ENCODE assay signal across 14 mouse cellular contexts in the genomic region with DNA sequence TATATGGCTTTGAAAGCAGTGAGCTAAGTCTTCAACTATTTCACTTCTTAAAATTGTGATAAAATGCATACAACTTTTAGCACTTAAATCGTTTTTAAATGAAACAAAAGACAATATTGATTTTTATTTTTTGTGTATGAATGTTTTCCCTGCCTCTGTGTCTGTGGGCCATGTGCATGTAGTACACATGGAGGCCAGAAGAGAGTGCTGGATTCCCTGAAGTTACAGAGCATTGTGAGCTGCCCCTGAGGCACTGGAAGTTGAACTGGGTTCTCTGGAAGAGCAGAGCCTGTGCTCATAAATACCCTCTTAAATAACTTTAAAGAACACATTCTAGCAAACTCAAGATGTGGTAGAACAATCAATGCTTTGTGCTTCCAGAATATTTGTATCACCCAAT.
A peak's percentile ranks its signal among the peaks of the same experiment; 100 is the strongest.
DNase-seq lines count a peak whose midpoint lies in the region; ATAC-seq and TF ChIP-seq lines count a peak whose summit lies in the region.
"Had no signal": no experiment of that assay in that cellular context is flagged by ENCODE, and none has a peak within 500 bp of the region (broad histone marks: within the 10 kb centered on the region; RNA-seq: fewer than 3 reads in every experiment).

No protein-coding gene starts in this region.

- no peak for ATAC-seq in forebrain, postnatal 0 days
- ATAC-seq in forebrain, embryonic 16.5 days, result no peak
- ATAC-seq in neural tube, embryonic 11.5 days (ENCODE audit: insufficient read depth, low FRiP score, low TSS enrichment), result no peak

- no peak for DNase-seq in forebrain, postnatal 0 days
- DNase-seq in layer of hippocampus, adult 2 months (ENCODE audit: low spot score in 2 of 2), result no peak
- DNase-seq in layer of hippocampus, adult 9-11 months, result no peak
- DNase-seq in neural tube, embryonic 11.5 days (ENCODE audit: low spot score), result peak; percentile 12
- no peak for DNase-seq in neural tube, embryonic 10.5 days (ENCODE audit: extremely low spot score, low spot score)
- DNase-seq in adrenal gland, adult (ENCODE audit: inconsistent age in 2 of 2, low spot score in 1 of 2), result no peak
- DNase-seq in adrenal gland, postnatal 10 days, result no peak
- DNase-seq: cerebellum, adult 9-10 months; kidney, adult 8-10 months; spleen, adult 18-20 months; thymus, adult 18-20 months had no signal

- H3K9me3 ChIP-seq in forebrain, postnatal 0 days (ENCODE audit: low read length), result no peaks in the 10 kb centered on the region
- no peaks in the 10 kb centered on the region for H3K9me3 ChIP-seq in forebrain, embryonic 16.5 days (ENCODE audit: control insufficient read depth, low read length)
- H3K9me3 ChIP-seq in neural tube, embryonic 11.5 days (ENCODE audit: control insufficient read depth, low read length), result no peaks in the 10 kb centered on the region
- H3K9me3 ChIP-seq: midbrain, embryonic 10.5 days; neural tube, embryonic 12.5 days had no signal

- H3K4me2 ChIP-seq in forebrain, postnatal 0 days (ENCODE audit: low read depth), result no peak overlapping the region
- H3K4me2 ChIP-seq in forebrain, embryonic 16.5 days (ENCODE audit: low read length), result no peak overlapping the region
- H3K4me2 ChIP-seq in neural tube, embryonic 11.5 days (ENCODE audit: low read depth), result no peak overlapping the region
- H3K4me2 ChIP-seq: neural tube, embryonic 12.5 days had no signal

- H3K9ac ChIP-seq in forebrain, postnatal 0 days, result no peak overlapping the region
- no peak overlapping the region for H3K9ac ChIP-seq in forebrain, embryonic 16.5 days (replicated peaks; ENCODE audit: low read depth, low read length)
- no peak overlapping the region for H3K9ac ChIP-seq in neural tube, embryonic 11.5 days (ENCODE audit: low read length)
- H3K9ac ChIP-seq: neural tube, embryonic 12.5 days had no signal

- 25% methylated on average over 1 of the region's 1 CpGs for WGBS in forebrain, postnatal 0 days
- WGBS in forebrain, embryonic 16.5 days, result 29% methylated on average over 1 of the region's 1 CpGs
- 25% methylated on average over 1 of the region's 1 CpGs for WGBS in neural tube, embryonic 11.5 days

- no peaks in the 10 kb centered on the region for H3K36me3 ChIP-seq in forebrain, postnatal 0 days (ENCODE audit: insufficient read depth)
- H3K36me3 ChIP-seq in forebrain, embryonic 16.5 days (ENCODE audit: control insufficient read depth, insufficient read depth), result no peaks in the 10 kb centered on the region
- no peaks in the 10 kb centered on the region for H3K36me3 ChIP-seq in neural tube, embryonic 11.5 days (ENCODE audit: control insufficient read depth, insufficient read depth, low read length)
- H3K36me3 ChIP-seq: midbrain, embryonic 10.5 days; neural tube, embryonic 12.5 days had no signal

- TF ChIP-seq CTCF in forebrain, postnatal 0 days (IDR thresholded peaks at IDR 0.05; ENCODE audit: low read depth), result peak; percentile 31; the same call in 1 of the 2 replicates
- TF ChIP-seq CTCF in layer of hippocampus, adult 2 months (conservative IDR thresholded peaks at IDR 0.05), result peak; percentile 60

- no peak overlapping the region for H3K4me3 ChIP-seq in forebrain, postnatal 0 days (ENCODE audit: low read depth, low read length)
- no peak overlapping the region for H3K4me3 ChIP-seq in forebrain, embryonic 16.5 days (replicated peaks; ENCODE audit: low read length)
- no peak overlapping the region for H3K4me3 ChIP-seq in layer of hippocampus, adult 2 months
- H3K4me3 ChIP-seq in neural tube, embryonic 11.5 days (ENCODE audit: low read depth, low read length), result no peak overlapping the region
- H3K4me3 ChIP-seq: midbrain, embryonic 10.5 days; neural tube, embryonic 12.5 days had no signal

- no peak overlapping the region for H3K27ac ChIP-seq in forebrain, postnatal 0 days (ENCODE audit: low read depth, low read length)
- no peak overlapping the region for H3K27ac ChIP-seq in forebrain, embryonic 16.5 days (ENCODE audit: low read length)
- H3K27ac ChIP-seq in layer of hippocampus, adult 2 months, result no peak overlapping the region
- H3K27ac ChIP-seq in neural tube, embryonic 11.5 days (ENCODE audit: low read depth, low read length), result no peak overlapping the region
- H3K27ac ChIP-seq: midbrain, embryonic 10.5 days; neural tube, embryonic 12.5 days had no signal

- no peaks in the 10 kb centered on the region for H3K27me3 ChIP-seq in forebrain, postnatal 0 days (ENCODE audit: insufficient read depth, low read length)
- H3K27me3 ChIP-seq in forebrain, embryonic 16.5 days (replicated peaks; ENCODE audit: control insufficient read depth, insufficient read depth, low read length), result no peaks in the 10 kb centered on the region
- no peaks in the 10 kb centered on the region for H3K27me3 ChIP-seq in neural tube, embryonic 11.5 days (ENCODE audit: control insufficient read depth, insufficient read depth, low read length)
- H3K27me3 ChIP-seq: neural tube, embryonic 12.5 days had no signal

- H3K4me1 ChIP-seq in forebrain, postnatal 0 days (ENCODE audit: insufficient read depth), result no peaks in the 10 kb centered on the region
- no peaks in the 10 kb centered on the region for H3K4me1 ChIP-seq in forebrain, embryonic 16.5 days (replicated peaks; ENCODE audit: control insufficient read depth, insufficient read depth, low read length)
- no peaks in the 10 kb centered on the region for H3K4me1 ChIP-seq in neural tube, embryonic 11.5 days (ENCODE audit: control insufficient read depth, insufficient read depth, low read length)
- H3K4me1 ChIP-seq: midbrain, embryonic 10.5 days; neural tube, embryonic 12.5 days had no signal
